Mouse (Mus musculus) liver, embryonic 13.5 days (tissue): ENCODE results near the gene Per3. TPM values are rescaled to one million over a fixed set of nuclear protein-coding genes. Genes with fewer than 3 reads are reported as not detected.
A peak's percentile ranks its signal among the peaks of the same experiment; 100 is the strongest.
"Not testable (repeated sequence)": the region's sequence is repeated elsewhere in the genome, so short reads cannot be mapped to it uniquely, and the experiment has no call there.

ENCODE experiments used
- ATAC-seq: fragments of 200-750 bp; cut with Nextera tagmentation; 2 replicates; pipeline ENCODE4 v1.8.0; 2017; ENCODE audit warnings: low read depth, mild to moderate bottlenecking, moderate number of reproducible peaks, moderate library complexity
- DNase-seq: peaks from one replicate; pipeline ENCODE4 v3.0.0; 2022
- H3K27ac ChIP-seq: fragments of 300-500 bp; sonication (generic); 2 replicates; pipeline ENCODE4 v1.5.1; 2015; ENCODE audit warnings: moderate library complexity, mild to moderate bottlenecking, inconsistent platforms
- H3K27me3 ChIP-seq: fragments of 300-500 bp; sonication (generic); 2 replicates; pipeline ENCODE4 v1.6.1; 2015; ENCODE audit warnings: mild to moderate bottlenecking, inconsistent platforms
- H3K36me3 ChIP-seq: fragments of 300-500 bp; sonication (generic); 2 replicates; pipeline ENCODE4 v1.6.1; 2015; ENCODE audit warnings: mild to moderate bottlenecking, inconsistent platforms
- H3K4me1 ChIP-seq: fragments of 300-500 bp; sonication (generic); replicated peaks from 2 replicates; pipeline ENCODE4 v1.6.1; 2015; ENCODE audit warnings: inconsistent platforms
- H3K4me2 ChIP-seq: fragments of 300-500 bp; sonication (generic); 2 replicates; pipeline ENCODE4 v1.6.1; 2015; ENCODE audit warnings: inconsistent platforms, mild to moderate bottlenecking, moderate library complexity
- H3K4me3 ChIP-seq: fragments of 300-500 bp; sonication (generic); replicated peaks from 2 replicates; pipeline ENCODE4 v1.5.1; 2015; ENCODE audit warnings: mild to moderate bottlenecking, inconsistent platforms
- H3K9ac ChIP-seq: fragments of 300-500 bp; sonication (generic); 2 replicates; pipeline ENCODE4 v1.6.1; 2015; ENCODE audit warnings: mild to moderate bottlenecking, inconsistent platforms
- H3K9me3 ChIP-seq: fragments of 300-500 bp; sonication (generic); replicated peaks from 2 replicates; pipeline ENCODE4 v1.6.1; 2016; ENCODE audit warnings: inconsistent platforms
- WGBS: fragments of 180-500 bp; shearing (Covaris S2); methylation state at CpG from one replicate; pipeline ENCODE4 v1.1.7; 2015; ENCODE audit not compliant: insufficient replicate concordance; 5-methylcytosine and 5-hydroxymethylcytosine counted together
- polyA plus RNA-seq: library from polyadenylated mRNA; unstranded; fragments of >200 nt; fragmentation: Nextera tagmentation; extraction: Ambion mirVana; gene quantifications from 2 replicates; pipeline ENCODE4 v1.2.1, GENCODE M21; 2015

Per3 gene
- polyA plus RNA-seq, 1 experiment from 2014 or later: 2.6 TPM

GRCm38 (mm10) chr4:151024152-151024551 lies 20.3 kb downstream of the Per3 start:
- Histone ChIP-seq H3K4me2 (peak overlapping the region; percentile 23; the same call in 1 of the 2 replicates), H3K9ac (no peak overlapping the region), H3K27ac (no peak overlapping the region), H3K4me3 (no peak overlapping the region), H3K4me1 (peaks cover 6% of the 10 kb centered on the region), H3K36me3 (peaks cover 7% of the 10 kb centered on the region; the same call in 1 of the 2 replicates), H3K9me3 (no peaks in the 10 kb centered on the region), H3K27me3 (no peaks in the 10 kb centered on the region)
- DNase-seq: peak; percentile 8
- 19% methylated on average over 9 of the region's 9 CpGs for WGBS
- ATAC-seq: peak; percentile 78

GRCm38 (mm10) chr4:151017356-151017755 lies 27.1 kb downstream of the Per3 start:
- not testable (repeated sequence) for H3K9me3 ChIP-seq, H3K4me2 ChIP-seq, H3K27ac ChIP-seq, H3K4me3 ChIP-seq, H3K4me1 ChIP-seq, H3K27me3 ChIP-seq, ATAC-seq, H3K9ac ChIP-seq, DNase-seq
- WGBS: 75% methylated on average over 1 of the region's 1 CpGs
- H3K36me3 ChIP-seq: peaks cover 22% of the 10 kb centered on the region; the same call in 1 of the 2 replicates

DNA sequence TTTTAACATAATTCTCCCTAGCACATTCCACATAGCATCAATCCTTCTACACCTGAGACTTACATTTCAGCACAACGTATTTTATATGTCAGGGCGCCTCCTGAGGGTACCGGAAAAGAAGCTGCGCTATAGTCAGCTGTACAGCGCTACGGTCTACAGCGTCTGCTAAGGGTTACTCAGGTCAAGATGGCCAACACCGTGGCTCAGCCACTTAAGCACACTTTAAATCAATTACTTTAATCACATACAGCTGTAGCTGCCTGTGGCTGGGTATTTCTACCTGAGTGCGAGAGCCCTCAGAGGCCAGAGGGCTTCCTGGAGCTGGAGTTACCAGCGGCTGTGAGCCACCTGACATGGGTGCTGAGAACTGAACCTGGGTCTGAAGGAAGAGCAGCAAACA lies 28.5 kb downstream of the Per3 start:
- no peaks in the 10 kb centered on the region for H3K27me3 ChIP-seq
- WGBS: 84% methylated on average over 10 of the region's 10 CpGs

GRCm38 (mm10) chr4:151010316-151010715 lies 34.1 kb downstream of the Per3 start:
- peaks cover 9% of the 10 kb centered on the region; the same call in 1 of the 2 replicates for H3K36me3 ChIP-seq
- no peaks in the 10 kb centered on the region for H3K9me3 ChIP-seq
- no peak overlapping the region for H3K27ac ChIP-seq
- H3K4me1 ChIP-seq: no peaks in the 10 kb centered on the region
- ATAC-seq (no peak), DNase-seq (no peak)
- no peak overlapping the region for H3K4me2 ChIP-seq
- 85% methylated on average over 7 of the region's 7 CpGs for WGBS
- H3K27me3 ChIP-seq: no peaks in the 10 kb centered on the region
- no peak overlapping the region for H3K9ac ChIP-seq
- H3K4me3 ChIP-seq: no peak overlapping the region

More for the DNA sequence above, 28.5 kb downstream of the Per3 start:
- no peak for ATAC-seq
- Histone ChIP-seq H3K9ac (no peak overlapping the region), H3K4me3 (no peak overlapping the region), H3K36me3 (peaks cover 24% of the 10 kb centered on the region; the same call in 1 of the 2 replicates), H3K4me2 (no peak overlapping the region), H3K27ac (no peak overlapping the region), H3K9me3 (no peaks in the 10 kb centered on the region), H3K4me1 (no peaks in the 10 kb centered on the region)
- DNase-seq: no peak

DNA sequence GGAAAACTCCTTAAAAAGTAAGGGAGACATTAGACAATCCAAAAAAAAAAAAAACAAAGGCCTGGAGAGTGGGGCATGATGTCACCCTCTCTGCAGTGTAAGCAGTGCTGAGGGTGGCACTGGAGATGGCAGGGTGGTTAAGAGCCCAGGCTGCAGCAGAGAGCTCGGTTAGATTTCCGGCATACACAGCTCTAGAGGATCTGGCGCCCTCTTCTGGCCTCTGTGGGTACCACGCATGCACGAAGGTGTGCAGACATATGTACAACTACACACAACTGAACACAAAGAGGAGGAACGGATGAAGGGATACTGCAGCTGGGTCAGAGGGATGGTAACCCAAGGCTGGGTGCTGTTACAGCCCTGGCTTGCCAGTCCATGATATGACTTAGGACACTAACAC lies 37.5 kb downstream of the Per3 start:
- ATAC-seq (no peak), DNase-seq (peak; percentile 27)
- 44% methylated on average over 6 of the region's 6 CpGs for WGBS

DNA sequence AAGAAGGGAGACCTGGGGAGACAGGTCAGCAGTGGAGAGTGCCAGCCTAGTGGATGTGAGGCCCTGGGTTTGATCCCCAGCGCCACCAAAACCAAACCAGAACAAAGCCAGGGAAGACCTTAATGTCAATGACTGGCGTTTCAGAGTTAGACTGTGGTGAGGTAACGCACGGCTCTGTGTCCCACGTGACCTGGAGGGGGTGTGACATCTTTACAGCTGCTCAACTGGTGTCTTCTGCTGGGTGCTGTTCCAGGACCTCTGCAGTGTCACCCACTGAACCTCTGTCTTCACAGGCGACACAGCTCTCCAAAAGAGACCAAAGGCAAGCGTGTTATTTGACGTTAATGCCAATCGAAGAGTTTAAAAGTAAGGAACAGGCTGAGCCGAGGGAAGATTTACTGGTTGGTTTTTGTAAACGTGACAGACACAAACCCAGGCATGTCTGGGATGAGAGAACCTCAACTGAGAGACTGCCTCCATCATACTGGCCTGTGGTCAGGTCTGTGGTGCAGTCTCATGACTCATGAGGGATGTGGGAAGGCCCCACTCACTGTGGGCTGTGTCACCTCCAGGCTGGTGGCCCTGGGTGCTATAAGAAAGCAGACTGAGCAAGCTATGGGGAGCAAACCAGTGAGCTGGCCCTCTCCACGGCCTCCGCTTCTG lies 38.7 kb downstream of the Per3 start:
- ATAC-seq (no peak), DNase-seq (no peak)

More for the DNA sequence above, 37.5 kb downstream of the Per3 start:
- no peak overlapping the region for H3K9ac ChIP-seq
- no peaks in the 10 kb centered on the region for H3K27me3 ChIP-seq
- no peak overlapping the region for H3K27ac ChIP-seq
- no peaks in the 10 kb centered on the region for H3K4me1 ChIP-seq
- H3K9me3 ChIP-seq: no peaks in the 10 kb centered on the region
- no peak overlapping the region for H3K4me3 ChIP-seq
- H3K36me3 ChIP-seq: peaks cover 3% of the 10 kb centered on the region; the same call in 1 of the 2 replicates
- no peak overlapping the region for H3K4me2 ChIP-seq

DNA sequence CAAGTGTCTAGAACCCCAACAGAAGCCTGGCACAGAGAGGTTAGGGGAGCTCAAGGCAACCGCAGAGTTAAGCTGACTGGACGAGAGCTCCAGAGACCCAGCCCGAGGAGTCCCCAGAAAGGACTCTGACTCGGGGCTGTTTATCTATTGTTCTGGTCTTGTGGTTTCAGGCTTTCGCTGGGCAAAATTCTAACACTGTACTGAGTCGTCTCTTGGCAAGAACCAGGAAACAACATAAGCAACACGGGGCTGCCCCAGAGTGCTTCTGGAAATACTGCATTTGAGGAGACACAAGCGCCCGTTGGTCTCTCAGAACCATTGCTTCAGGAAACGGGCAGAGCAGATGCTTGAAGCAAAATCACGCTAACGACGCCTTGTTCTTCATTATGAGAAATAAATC lies 43.1 kb downstream of the Per3 start:
- H3K4me1 ChIP-seq: no peaks in the 10 kb centered on the region
- no peak overlapping the region for H3K9ac ChIP-seq
- 25% methylated on average over 13 of the region's 13 CpGs for WGBS
- no peaks in the 10 kb centered on the region for H3K27me3 ChIP-seq
- ATAC-seq (no peak), DNase-seq (no peak)
- no peaks in the 10 kb centered on the region; the same call in 1 of the 2 replicates for H3K36me3 ChIP-seq
- H3K4me2 ChIP-seq: no peak overlapping the region
- no peak overlapping the region for H3K4me3 ChIP-seq
- H3K27ac ChIP-seq: no peak overlapping the region
- H3K9me3 ChIP-seq: no peaks in the 10 kb centered on the region

More for the DNA sequence above, 38.7 kb downstream of the Per3 start:
- 66% methylated on average over 13 of the region's 13 CpGs for WGBS
- H3K27me3 ChIP-seq: no peaks in the 10 kb centered on the region
- H3K27ac ChIP-seq: no peak overlapping the region
- H3K9ac ChIP-seq: no peak overlapping the region
- H3K4me3 ChIP-seq: no peak overlapping the region
- H3K4me1 ChIP-seq: no peaks in the 10 kb centered on the region
- no peak overlapping the region for H3K4me2 ChIP-seq
- peaks cover 3% of the 10 kb centered on the region; the same call in 1 of the 2 replicates for H3K36me3 ChIP-seq
- H3K9me3 ChIP-seq: no peaks in the 10 kb centered on the region

DNA sequence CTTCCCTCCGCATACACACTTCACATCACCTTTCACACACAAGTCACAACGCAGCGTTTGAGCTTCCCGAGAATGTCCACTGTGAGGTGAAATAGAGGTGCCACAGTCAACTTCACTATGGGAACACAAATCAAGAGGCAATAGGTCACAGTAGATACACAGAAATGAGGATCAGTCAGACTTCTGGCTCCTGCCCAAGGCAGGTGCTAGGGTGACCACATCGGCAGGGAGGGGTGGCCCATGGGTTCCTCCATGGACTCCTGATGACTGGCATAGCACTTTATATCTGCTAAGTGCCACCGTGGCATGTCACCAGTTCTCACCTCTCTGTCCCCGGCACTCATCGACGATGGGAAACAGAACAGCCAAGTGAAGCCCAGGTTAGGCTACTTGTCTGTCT lies 45.8 kb downstream of the Per3 start:
- DNase-seq (no peak), ATAC-seq (no peak)
- no peak overlapping the region for H3K9ac ChIP-seq
- H3K27me3 ChIP-seq: no peaks in the 10 kb centered on the region
- 86% methylated on average over 9 of the region's 9 CpGs for WGBS
- no peaks in the 10 kb centered on the region for H3K9me3 ChIP-seq
- H3K4me2 ChIP-seq: no peak overlapping the region
- H3K27ac ChIP-seq: no peak overlapping the region
- H3K36me3 ChIP-seq: no peaks in the 10 kb centered on the region
- no peaks in the 10 kb centered on the region for H3K4me1 ChIP-seq
- no peak overlapping the region for H3K4me3 ChIP-seq

DNA sequence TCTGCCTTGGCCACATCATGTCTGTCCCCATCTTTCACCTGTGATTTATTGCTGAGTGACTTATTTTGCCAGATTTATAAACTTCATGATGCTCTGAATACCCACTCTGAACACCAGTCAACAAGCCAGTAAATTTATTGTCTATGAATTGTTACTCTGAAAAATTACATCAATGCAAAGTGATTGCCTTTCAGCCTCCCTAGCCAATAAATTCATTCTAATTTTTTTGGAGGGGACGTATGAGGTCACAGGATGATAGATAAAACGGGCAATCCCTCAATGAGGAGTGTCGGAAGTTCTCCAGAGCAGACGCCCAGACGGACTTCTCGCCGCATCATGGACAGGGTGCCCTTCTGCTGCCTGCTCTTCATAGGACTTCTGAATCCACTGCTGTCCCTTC lies 47.7 kb downstream of the Per3 start, which contains the start of gene Uts2:
Gene Uts2, plus strand, starts transcription at position 301 of the 400 bp plus-strand sequence.
- H3K27ac ChIP-seq: no peak within 1 kb of the TSS
- DNase-seq (no peak), ATAC-seq (no peak)
- H3K27me3 ChIP-seq: no peaks in the 10 kb centered on the region
- H3K9me3 ChIP-seq: no peaks in the 10 kb centered on the region
- H3K4me1 ChIP-seq: no peaks in the 10 kb centered on the region
- H3K36me3 ChIP-seq: no peaks in the 10 kb centered on the region
- no peak within 1 kb of the TSS for H3K4me3 ChIP-seq
- WGBS: 78% methylated on average over 7 of the region's 7 CpGs
- no peak within 1 kb of the TSS for H3K4me2 ChIP-seq
- no peak within 1 kb of the TSS for H3K9ac ChIP-seq

DNA sequence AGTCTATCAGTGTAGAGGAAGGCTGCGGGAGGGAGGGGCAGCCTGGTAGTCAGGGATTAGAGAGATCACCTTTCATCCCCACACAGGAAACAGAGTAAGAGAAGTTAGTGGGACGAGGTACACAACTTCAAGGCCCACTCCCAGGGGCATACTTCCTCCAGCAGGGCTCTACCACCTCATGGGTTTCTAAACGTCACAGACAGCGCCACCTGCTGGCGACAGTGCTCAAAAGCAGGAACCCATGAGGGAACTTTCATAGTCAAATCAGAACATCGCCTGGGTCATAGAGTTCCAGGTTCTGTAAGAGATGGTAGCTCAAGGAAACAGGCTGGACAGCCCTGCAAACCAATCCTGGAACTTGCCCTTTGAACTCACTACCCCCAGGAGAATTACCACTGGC lies 54.3 kb downstream of the Per3 start:
- no peaks in the 10 kb centered on the region for H3K9me3 ChIP-seq
- H3K4me2 ChIP-seq: no peak overlapping the region
- WGBS: 41% methylated on average over 6 of the region's 6 CpGs
- no peak overlapping the region for H3K27ac ChIP-seq
- no peak for DNase-seq
- no peak for ATAC-seq
- H3K9ac ChIP-seq: no peak overlapping the region
- H3K36me3 ChIP-seq: no peaks in the 10 kb centered on the region
- H3K4me1 ChIP-seq: no peaks in the 10 kb centered on the region
- H3K4me3 ChIP-seq: no peak overlapping the region
- no peaks in the 10 kb centered on the region for H3K27me3 ChIP-seq

DNA sequence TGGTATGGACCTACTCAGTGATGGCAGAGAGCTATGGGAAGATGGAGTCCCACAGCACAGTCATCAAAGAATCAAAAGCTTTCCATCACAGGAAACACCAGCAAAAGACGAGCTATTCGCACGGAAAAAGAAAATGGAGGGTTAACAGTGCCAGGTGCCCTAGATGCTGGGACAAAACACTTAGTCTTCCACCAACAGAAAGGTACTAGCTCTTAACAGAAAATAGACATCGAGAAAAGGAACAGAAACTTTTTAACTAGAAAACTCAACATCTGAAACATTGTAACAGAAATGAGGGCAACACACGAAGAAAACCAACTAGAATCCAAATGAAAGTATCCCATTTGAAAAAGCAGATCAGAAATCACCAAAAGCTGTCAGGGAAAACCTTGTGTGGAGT lies 64.3 kb downstream of the Per3 start:
- Histone ChIP-seq H3K9me3 (no peaks in the 10 kb centered on the region), H3K27me3 (no peaks in the 10 kb centered on the region), H3K4me2 (no peak overlapping the region), H3K4me1 (no peaks in the 10 kb centered on the region), H3K9ac (no peak overlapping the region), H3K36me3 (no peaks in the 10 kb centered on the region), H3K4me3 (no peak overlapping the region), H3K27ac (no peak overlapping the region)
- DNase-seq: no peak
- 66% methylated on average over 5 of the region's 5 CpGs for WGBS
- ATAC-seq: no peak

- Histone ChIP-seq H3K36me3 (no peaks in the 10 kb centered on the region), H3K4me1 (no peaks in the 10 kb centered on the region), H3K9ac (no peak overlapping the region), H3K27ac (no peak overlapping the region), H3K4me3 (no peak overlapping the region), H3K27me3 (no peaks in the 10 kb centered on the region), H3K9me3 (no peaks in the 10 kb centered on the region), H3K4me2 (no peak overlapping the region)
- ATAC-seq: no peak
- no peak for DNase-seq
- WGBS: 73% methylated on average over 9 of the region's 9 CpGs
Observed at GRCm38 (mm10) chr4:150979455-150979854, 65.0 kb downstream of the Per3 start.
